Mouse (Mus musculus): ENCODE measurements around the gene Tubg1. TPM values are rescaled to one million over a fixed set of nuclear protein-coding genes. Genes with fewer than 3 reads are reported as not detected.
"Not testable (repeated sequence)": the region's sequence is repeated elsewhere in the genome, so short reads cannot be mapped to it uniquely, and the experiment has no call there.

The Tubg1 gene
- polyA plus RNA-seq, 1 experiment from 2014 or later = 76.1 TPM

- peaks cover 9% of the 10 kb centered on the region for H3K4me1 ChIP-seq
- no peak overlapping the region for H3K4me2 ChIP-seq
- no peaks in the 10 kb centered on the region for H3K36me3 ChIP-seq (replicated peaks)
- no peaks in the 10 kb centered on the region for H3K27me3 ChIP-seq (replicated peaks)
- H3K27ac ChIP-seq = no peak overlapping the region
- no peak overlapping the region for H3K4me3 ChIP-seq
- WGBS = 93% methylated on average over 4 of the region's 4 CpGs
- H3K9ac ChIP-seq = no peak overlapping the region
- no peaks in the 10 kb centered on the region for H3K9me3 ChIP-seq
- ATAC-seq (replicated peaks) = no peak
Observed at GRCm38 (mm10) chr11:101111178-101111577, 8.6 kb upstream of the Tubg1 start.

GRCm38 (mm10) chr11:101112186-101112585, 7.6 kb upstream of the Tubg1 start:
- no peak overlapping the region for H3K4me2 ChIP-seq
- H3K4me1 ChIP-seq = peaks cover 13% of the 10 kb centered on the region
- no peaks in the 10 kb centered on the region for H3K9me3 ChIP-seq
- H3K27me3 ChIP-seq (replicated peaks) = no peaks in the 10 kb centered on the region
- no peak overlapping the region for H3K9ac ChIP-seq
- no peak overlapping the region for H3K27ac ChIP-seq
- 88% methylated on average over 3 of the region's 3 CpGs for WGBS
- H3K36me3 ChIP-seq (replicated peaks) = no peaks in the 10 kb centered on the region
- no peak overlapping the region for H3K4me3 ChIP-seq
- no peak for ATAC-seq (replicated peaks)

GRCm38 (mm10) chr11:101115564-101115963, 4.2 kb upstream of the Tubg1 start:
- H3K9me3 ChIP-seq = no peaks in the 10 kb centered on the region
- no peak for ATAC-seq (replicated peaks)

DNA sequence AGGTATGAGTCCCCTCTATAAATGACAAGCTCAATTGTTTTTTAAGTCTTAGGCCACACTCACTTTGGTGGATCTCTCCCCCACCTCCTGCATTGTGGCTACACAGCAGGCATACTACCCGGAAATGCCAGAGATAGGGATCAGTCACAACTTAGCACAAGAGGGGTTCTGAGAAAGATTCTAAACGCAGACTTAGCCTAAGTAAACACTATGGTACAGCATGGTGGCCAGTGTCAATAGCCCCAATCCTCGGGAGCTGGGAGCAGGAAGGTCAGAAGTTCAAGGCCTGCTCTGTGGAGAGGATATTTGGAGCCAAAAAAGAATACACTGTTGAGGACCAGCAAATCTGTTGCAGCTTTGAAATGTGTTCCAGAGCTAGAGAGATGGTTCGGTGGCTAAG, 1.6 kb upstream of the Tubg1 start:
- H3K4me3 ChIP-seq = peak overlapping the region; percentile 84; the same call in 1 of the 2 replicates
- H3K36me3 ChIP-seq (replicated peaks) = no peaks in the 10 kb centered on the region; the same call in 1 of the 2 replicates
- H3K4me2 ChIP-seq = peak overlapping the region; percentile 97
- no peak for ATAC-seq (replicated peaks)
- H3K27me3 ChIP-seq (replicated peaks) = no peaks in the 10 kb centered on the region
- H3K9ac ChIP-seq = no peak overlapping the region
- H3K4me1 ChIP-seq = peaks cover 50% of the 10 kb centered on the region
- 50% methylated on average over 4 of the region's 4 CpGs for WGBS
- H3K9me3 ChIP-seq = no peaks in the 10 kb centered on the region
- H3K27ac ChIP-seq = no peak overlapping the region

More at GRCm38 (mm10) chr11:101115564-101115963, 4.2 kb upstream of the Tubg1 start:
- peaks cover 36% of the 10 kb centered on the region for H3K4me1 ChIP-seq
- no peaks in the 10 kb centered on the region for H3K36me3 ChIP-seq (replicated peaks)
- H3K27me3 ChIP-seq (replicated peaks) = no peaks in the 10 kb centered on the region
- no peak overlapping the region for H3K4me3 ChIP-seq
- 67% methylated on average over 2 of the region's 2 CpGs for WGBS
- H3K27ac ChIP-seq = no peak overlapping the region
- no peak overlapping the region for H3K4me2 ChIP-seq
- no peak overlapping the region for H3K9ac ChIP-seq

GRCm38 (mm10) chr11:101119131-101119760, 492 bp upstream of the Tubg1 start:
- Histone ChIP-seq H3K4me2 (peak overlapping the region; percentile 97), H3K9me3 (no peaks in the 10 kb centered on the region), H3K4me3 (peak overlapping the region; percentile 84), H3K9ac (peak overlapping the region; percentile 95), H3K27me3 (replicated peaks) (no peaks in the 10 kb centered on the region), H3K36me3 (replicated peaks) (peaks cover 9% of the 10 kb centered on the region), H3K4me1 (peaks cover 50% of the 10 kb centered on the region), H3K27ac (peak overlapping the region; percentile 89)
- under 1% methylated on average over 36 of the region's 39 CpGs for WGBS
- ATAC-seq (replicated peaks) = peak; percentile 83

GRCm38 (mm10) chr11:101120545-101121188, 929 bp downstream of the Tubg1 start:
- H3K4me3 ChIP-seq = peak overlapping the region; percentile 84
- no peak for ATAC-seq (replicated peaks)
- H3K9ac ChIP-seq = peak overlapping the region; percentile 67
- H3K9me3 ChIP-seq = no peaks in the 10 kb centered on the region
- H3K4me2 ChIP-seq = peak overlapping the region; percentile 97
- peaks cover 45% of the 10 kb centered on the region for H3K4me1 ChIP-seq
- H3K27me3 ChIP-seq (replicated peaks) = no peaks in the 10 kb centered on the region
- peak overlapping the region; percentile 86 for H3K27ac ChIP-seq
- 21% methylated on average over 19 of the region's 19 CpGs for WGBS
- peaks cover 12% of the 10 kb centered on the region for H3K36me3 ChIP-seq (replicated peaks)

- not testable (repeated sequence) for H3K27ac ChIP-seq; ATAC-seq (replicated peaks); H3K9me3 ChIP-seq; H3K27me3 ChIP-seq (replicated peaks); H3K4me3 ChIP-seq; H3K4me2 ChIP-seq; H3K9ac ChIP-seq
- WGBS = 96% methylated on average over 8 of the region's 8 CpGs
- Histone ChIP-seq H3K4me1 (peaks cover 16% of the 10 kb centered on the region), H3K36me3 (replicated peaks) (peaks cover 25% of the 10 kb centered on the region)
Observed at GRCm38 (mm10) chr11:101124494-101124893, 4.8 kb downstream of the Tubg1 start.

DNA sequence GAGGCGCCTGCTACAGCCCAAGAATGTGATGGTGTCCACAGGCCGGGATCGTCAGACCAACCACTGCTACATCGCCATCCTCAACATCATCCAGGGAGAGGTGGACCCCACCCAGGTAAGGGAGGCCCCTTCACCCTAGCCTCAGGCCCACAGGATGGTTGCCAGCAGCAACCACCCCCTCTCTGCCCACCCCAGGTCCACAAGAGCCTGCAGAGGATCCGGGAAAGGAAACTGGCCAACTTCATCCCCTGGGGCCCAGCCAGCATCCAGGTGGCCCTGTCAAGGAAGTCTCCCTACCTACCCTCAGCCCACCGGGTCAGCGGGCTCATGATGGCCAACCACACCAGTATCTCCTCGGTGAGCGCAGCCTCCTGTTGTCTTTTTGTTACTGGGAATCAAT, 5.3 kb downstream of the Tubg1 start:
- ATAC-seq (replicated peaks); H3K4me2 ChIP-seq; H3K4me3 ChIP-seq; H3K9me3 ChIP-seq; H3K27ac ChIP-seq; H3K9ac ChIP-seq; H3K27me3 ChIP-seq (replicated peaks): not testable (repeated sequence)
- H3K36me3 ChIP-seq (replicated peaks) = peaks cover 25% of the 10 kb centered on the region
- 97% methylated on average over 9 of the region's 9 CpGs for WGBS
- H3K4me1 ChIP-seq = peaks cover 16% of the 10 kb centered on the region

GRCm38 (mm10) chr11:101127075-101127474, 7.3 kb downstream of the Tubg1 start:
- Histone ChIP-seq H3K36me3 (replicated peaks) (peaks cover 25% of the 10 kb centered on the region), H3K27ac (no peak overlapping the region), H3K27me3 (replicated peaks) (no peaks in the 10 kb centered on the region), H3K4me1 (no peaks in the 10 kb centered on the region), H3K4me3 (no peak overlapping the region), H3K9me3 (no peaks in the 10 kb centered on the region), H3K4me2 (no peak overlapping the region), H3K9ac (no peak overlapping the region)
- 92% methylated on average over 1 of the region's 1 CpGs for WGBS
- ATAC-seq (replicated peaks) = no peak

DNA sequence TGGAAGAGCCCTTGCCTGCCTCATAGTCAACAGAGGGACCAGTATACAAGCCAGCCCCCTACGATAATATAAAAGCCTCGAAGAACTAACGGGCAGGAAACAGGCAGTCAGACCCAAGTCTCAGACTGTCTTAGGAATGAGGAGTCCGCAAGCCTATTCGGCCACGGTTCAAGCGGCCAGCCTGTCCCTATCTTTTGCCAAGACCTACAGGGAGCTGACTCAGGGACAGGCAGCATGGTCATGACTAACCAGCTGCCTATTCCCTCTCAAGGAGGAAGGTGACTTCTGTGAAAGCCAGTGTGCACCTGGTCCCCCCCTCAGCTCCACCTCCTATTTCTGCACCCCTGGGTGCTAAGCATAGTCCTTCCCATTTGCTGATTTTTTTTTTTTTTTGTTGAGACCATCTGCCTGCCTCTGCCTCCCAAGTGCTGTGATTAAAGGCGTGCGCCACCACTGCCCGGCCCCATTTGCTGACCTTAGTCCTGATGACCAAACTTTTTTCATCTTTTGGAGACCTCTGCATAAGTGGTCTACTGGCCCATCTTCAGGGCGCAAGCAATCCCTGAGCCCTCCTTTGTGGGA, 9.3 kb downstream of the Tubg1 start:
- no peak overlapping the region for H3K9ac ChIP-seq
- H3K36me3 ChIP-seq (replicated peaks) = peaks cover 16% of the 10 kb centered on the region
- H3K27me3 ChIP-seq (replicated peaks) = no peaks in the 10 kb centered on the region
- H3K4me1 ChIP-seq = no peaks in the 10 kb centered on the region
- 87% methylated on average over 11 of the region's 11 CpGs for WGBS
- H3K4me3 ChIP-seq = no peak overlapping the region
- no peaks in the 10 kb centered on the region for H3K9me3 ChIP-seq
- H3K27ac ChIP-seq = no peak overlapping the region
- no peak for ATAC-seq (replicated peaks)
- H3K4me2 ChIP-seq = no peak overlapping the region

GRCm38 (mm10) chr11:101130056-101130756, 10.5 kb downstream of the Tubg1 start:
- H3K27me3 ChIP-seq (replicated peaks) = no peaks in the 10 kb centered on the region
- no peak for ATAC-seq (replicated peaks)
- H3K4me1 ChIP-seq = no peaks in the 10 kb centered on the region
- no peak overlapping the region for H3K4me2 ChIP-seq
- no peak overlapping the region for H3K9ac ChIP-seq
- no peak overlapping the region for H3K4me3 ChIP-seq
- no peak overlapping the region for H3K27ac ChIP-seq
- H3K36me3 ChIP-seq (replicated peaks) = peaks cover 16% of the 10 kb centered on the region
- H3K9me3 ChIP-seq = no peaks in the 10 kb centered on the region
- whole genome bisulfite sequencing = 57% methylated on average over 18 of the region's 18 CpGs

DNA sequence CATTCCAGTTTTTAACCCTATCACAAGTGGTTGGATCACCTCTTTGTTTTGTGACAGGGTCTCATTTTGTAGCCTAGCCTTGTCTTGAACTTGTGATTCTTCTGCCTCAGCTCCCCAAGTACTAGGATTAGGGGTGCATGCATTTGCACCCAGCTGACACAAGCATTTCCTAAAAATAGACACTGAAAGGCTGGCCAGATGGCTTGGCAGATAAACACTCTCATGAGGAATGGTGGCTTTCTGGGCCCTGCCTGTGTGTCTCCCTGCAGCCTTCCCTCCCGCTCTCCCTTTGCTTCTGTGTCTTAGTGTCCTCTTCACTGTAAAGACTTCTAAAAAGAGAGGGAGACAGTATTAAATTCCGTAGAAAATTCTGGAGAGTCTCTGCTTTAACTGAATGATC, 11.4 kb downstream of the Tubg1 start:
- Histone ChIP-seq H3K27ac (no peak overlapping the region), H3K4me1 (no peaks in the 10 kb centered on the region), H3K9ac (no peak overlapping the region), H3K4me2 (no peak overlapping the region), H3K9me3 (no peaks in the 10 kb centered on the region), H3K36me3 (replicated peaks) (peaks cover 8% of the 10 kb centered on the region), H3K27me3 (replicated peaks) (no peaks in the 10 kb centered on the region), H3K4me3 (no peak overlapping the region)
- no peak for ATAC-seq (replicated peaks)
- WGBS = 92% methylated on average over 2 of the region's 2 CpGs

All from midbrain, embryonic 15.5 days (tissue).